Mouse (Mus musculus): ENCODE results near the gene Fkrp. TPM values are rescaled to one million over a fixed set of nuclear protein-coding genes. Genes with fewer than 3 reads are reported as not detected.

The Fkrp gene
- polyA plus RNA-seq, 1 experiment from 2014 or later: 50.9 TPM

- Histone ChIP-seq H3K27me3 (no peaks in the 10 kb centered on the region), H3K9ac (no peak overlapping the region), H3K4me2 (no peak overlapping the region), H3K36me3 (no peaks in the 10 kb centered on the region), H3K9me3 (no peaks in the 10 kb centered on the region), H3K4me1 (replicated peaks) (no peaks in the 10 kb centered on the region), H3K27ac (replicated peaks) (no peak overlapping the region), H3K4me3 (no peak overlapping the region)
- 54% methylated on average over 10 of the region's 10 CpGs for WGBS
- ATAC-seq (ENCODE audit: low FRiP score, low read depth): no peak
These were observed 55.5 kb downstream of the Fkrp start for GRCm38 (mm10) chr7:16761005-16761481.

GRCm38 (mm10) chr7:16760292-16760691, 56.2 kb downstream of the Fkrp start:
- no peaks in the 10 kb centered on the region for H3K36me3 ChIP-seq
- H3K27ac ChIP-seq (replicated peaks): no peak overlapping the region
- WGBS: 28% methylated on average over 8 of the region's 8 CpGs
- no peak overlapping the region for H3K4me2 ChIP-seq
- no peaks in the 10 kb centered on the region for H3K27me3 ChIP-seq
- ATAC-seq (ENCODE audit: low FRiP score, low read depth): no peak
- no peaks in the 10 kb centered on the region for H3K4me1 ChIP-seq (replicated peaks)
- no peaks in the 10 kb centered on the region for H3K9me3 ChIP-seq
- H3K4me3 ChIP-seq: no peak overlapping the region
- no peak overlapping the region for H3K9ac ChIP-seq

Other genes starting within 250 kb of the Fkrp start
- gene Arhgap35, start 201.7 kb downstream of the Fkrp start, polyA plus RNA-seq (2015; fragmentation: Nextera tagmentation; extraction: Ambion mirVana): 33.0 and 33.8 TPM in 2 replicates
- not detected in 2 replicates for gene Ceacam15, start 141.0 kb downstream of the Fkrp start, polyA plus RNA-seq (2015; fragmentation: Nextera tagmentation; extraction: Ambion mirVana)
- gene Ceacam9, start 94.8 kb downstream of the Fkrp start, polyA plus RNA-seq (2015; fragmentation: Nextera tagmentation; extraction: Ambion mirVana): 0.14 TPM in 1 of 2 replicates, not detected in the other
- gene Ap2s1, start 78.3 kb downstream of the Fkrp start, polyA plus RNA-seq (2015; fragmentation: Nextera tagmentation; extraction: Ambion mirVana): 444 and 451 TPM in 2 replicates
- gene Slc1a5, start 35.4 kb downstream of the Fkrp start, polyA plus RNA-seq (2015; fragmentation: Nextera tagmentation; extraction: Ambion mirVana): 11.6 and 13.7 TPM in 2 replicates
- 171 and 184 TPM in 2 replicates for gene Strn4, start 843 bp downstream of the Fkrp start, polyA plus RNA-seq (2015; fragmentation: Nextera tagmentation; extraction: Ambion mirVana)
- 6.2 and 6.7 TPM in 2 replicates for gene Prkd2, start 26.2 kb upstream of the Fkrp start, polyA plus RNA-seq (2015; fragmentation: Nextera tagmentation; extraction: Ambion mirVana)
- 5.1 and 5.6 TPM in 2 replicates for gene Dact3, start 58.6 kb upstream of the Fkrp start, polyA plus RNA-seq (2015; fragmentation: Nextera tagmentation; extraction: Ambion mirVana)
- 1.3 and 5.3 TPM in 2 replicates for gene Gng8, start 75.1 kb upstream of the Fkrp start, polyA plus RNA-seq (2015; fragmentation: Nextera tagmentation; extraction: Ambion mirVana)
- gene Ptgir, start 89.8 kb upstream of the Fkrp start, polyA plus RNA-seq (2015; fragmentation: Nextera tagmentation; extraction: Ambion mirVana): 0.13 and 0.52 TPM in 2 replicates
- 382 and 391 TPM in 2 replicates for gene Calm3, start 107.4 kb upstream of the Fkrp start, polyA plus RNA-seq (2015; fragmentation: Nextera tagmentation; extraction: Ambion mirVana)
- 142 and 150 TPM in 2 replicates for gene Pnmal2, start 128.0 kb upstream of the Fkrp start, polyA plus RNA-seq (2015; fragmentation: Nextera tagmentation; extraction: Ambion mirVana)
- 52.6 and 57.5 TPM in 2 replicates for gene Pnmal1, start 142.9 kb upstream of the Fkrp start, polyA plus RNA-seq (2015; fragmentation: Nextera tagmentation; extraction: Ambion mirVana)
- gene Gm42372, start 166.4 kb upstream of the Fkrp start, polyA plus RNA-seq (2015; fragmentation: Nextera tagmentation; extraction: Ambion mirVana): 5.9 and 6.0 TPM in 2 replicates
- gene Ccdc8, start 176.0 kb upstream of the Fkrp start, polyA plus RNA-seq (2015; fragmentation: Nextera tagmentation; extraction: Ambion mirVana): 7.4 and 7.7 TPM in 2 replicates
- 125 and 136 TPM in 2 replicates for gene Ppp5c, start 211.2 kb upstream of the Fkrp start, polyA plus RNA-seq (2015; fragmentation: Nextera tagmentation; extraction: Ambion mirVana)
- 5.4 and 6.9 TPM in 2 replicates for gene Hif3a, start 245.7 kb upstream of the Fkrp start, polyA plus RNA-seq (2015; fragmentation: Nextera tagmentation; extraction: Ambion mirVana)

Measured in hindbrain, embryonic 15.5 days (tissue).